Mouse (Mus musculus) midbrain, embryonic 16.5 days (tissue): ENCODE data around the gene 1110032F04Rik. TPM values are rescaled to one million over a fixed set of nuclear protein-coding genes. Genes with fewer than 3 reads are reported as not detected.
A peak's percentile ranks its signal among the peaks of the same experiment; 100 is the strongest.

ENCODE experiments used
- ATAC-seq: fragments of 200-750 bp; cut with Nextera tagmentation; 2 replicates; pipeline ENCODE4 v1.8.0; 2017; ENCODE audit warnings: moderate TSS enrichment
- H3K27ac ChIP-seq: fragments of 300-500 bp; sonication (generic); 2 replicates; pipeline ENCODE4 v1.5.1; 2014; ENCODE audit warnings: mild to moderate bottlenecking, low read length, mixed read lengths
- H3K27me3 ChIP-seq: fragments of 300-500 bp; sonication (generic); 2 replicates; pipeline ENCODE4 v1.6.1; 2014; ENCODE audit warnings: low read depth, low read length, mixed read lengths; ENCODE audit not compliant: control insufficient read depth, insufficient read depth
- H3K36me3 ChIP-seq: fragments of 300-500 bp; sonication (generic); 2 replicates; pipeline ENCODE4 v1.6.1; 2014; ENCODE audit warnings: mild to moderate bottlenecking, low read length, moderate library complexity, mixed read lengths; ENCODE audit not compliant: control insufficient read depth, insufficient read depth
- H3K4me1 ChIP-seq: fragments of 300-500 bp; sonication (generic); 2 replicates; pipeline ENCODE4 v1.6.1; 2014; ENCODE audit warnings: mild to moderate bottlenecking, low read length, mixed read lengths; ENCODE audit not compliant: control insufficient read depth, insufficient read depth
- H3K4me2 ChIP-seq: fragments of 300-500 bp; sonication (generic); 2 replicates; pipeline ENCODE4 v1.6.1; 2014; ENCODE audit warnings: mild to moderate bottlenecking, low read length, mixed read lengths
- H3K4me3 ChIP-seq: fragments of 300-500 bp; sonication (generic); 2 replicates; pipeline ENCODE4 v1.5.1; 2014; ENCODE audit warnings: low read depth, mild to moderate bottlenecking, low read length, moderate library complexity, mixed read lengths
- H3K9ac ChIP-seq: fragments of 300-500 bp; sonication (generic); 2 replicates; pipeline ENCODE4 v1.6.1; 2014; ENCODE audit warnings: low read depth, low read length, mixed read lengths
- H3K9me3 ChIP-seq: fragments of 300-500 bp; sonication (generic); replicated peaks from 2 replicates; pipeline ENCODE4 v1.6.1; 2014; ENCODE audit warnings: mild to moderate bottlenecking, low read length, mixed read lengths; ENCODE audit not compliant: control insufficient read depth, poor library complexity, severe bottlenecking
- WGBS: fragments of 180-500 bp; shearing (Covaris S2); extraction: QIAGEN DNeasy Blood & Tissue Kit; methylation state at CpG from one replicate; pipeline ENCODE4 v1.1.7; 2014; 5-methylcytosine and 5-hydroxymethylcytosine counted together
- polyA plus RNA-seq: library from polyadenylated mRNA; unstranded; fragments of >200 nt; fragmentation: Nextera tagmentation; extraction: Ambion mirVana; gene quantifications from 2 replicates; pipeline ENCODE4 v1.2.1, GENCODE M21; 2015

1110032F04Rik gene
- polyA plus RNA-seq = 3.4 and 3.8 TPM in 2 replicates

GRCm38 (mm10) chr3:68869211-68869690 is at the start of gene 1110032F04Rik:
Gene 1110032F04Rik, plus strand, starts transcription at chr3:68869586.
- Histone ChIP-seq H3K27ac (peak within 1 kb of the TSS; percentile 64), H3K27me3 (no peaks in the 10 kb centered on the region), H3K4me1 (peaks cover 5% of the 10 kb centered on the region), H3K4me2 (peak within 1 kb of the TSS; percentile 96), H3K4me3 (peak within 1 kb of the TSS; percentile 77), H3K36me3 (no peaks in the 10 kb centered on the region), H3K9me3 (no peaks in the 10 kb centered on the region), H3K9ac (peak within 1 kb of the TSS; percentile 88)
- under 1% methylated on average over 61 of the region's 62 CpGs for WGBS
- peak; percentile 86 for ATAC-seq

GRCm38 (mm10) chr3:68821406-68821805 is 48.0 kb upstream of the 1110032F04Rik start:
- no peak for ATAC-seq

DNA sequence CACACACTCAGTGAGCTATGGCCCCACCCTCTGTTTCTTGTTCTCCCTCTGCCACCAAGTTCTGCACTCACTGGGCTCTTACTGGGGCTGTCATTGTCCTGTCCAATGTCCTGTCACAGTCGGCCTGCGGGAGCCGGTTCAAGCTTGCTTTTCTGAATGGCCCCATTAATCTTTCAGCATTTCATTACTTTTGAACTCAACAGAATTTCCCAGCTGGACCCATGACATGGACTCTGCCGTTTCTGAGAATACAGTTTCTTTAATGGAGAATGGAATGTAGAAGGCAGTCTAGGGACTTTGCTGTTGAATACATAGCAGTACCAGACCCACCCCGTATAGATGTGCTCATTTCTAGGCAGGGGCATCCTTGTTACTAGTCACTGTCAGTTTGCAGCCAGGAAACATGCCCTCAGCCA is 47.5 kb upstream of the 1110032F04Rik start:
- Histone ChIP-seq H3K4me1 (peaks cover 6% of the 10 kb centered on the region; the same call in 1 of the 2 replicates), H3K36me3 (no peaks in the 10 kb centered on the region), H3K4me3 (no peak overlapping the region), H3K9ac (no peak overlapping the region), H3K4me2 (no peak overlapping the region), H3K27me3 (no peaks in the 10 kb centered on the region), H3K27ac (no peak overlapping the region), H3K9me3 (no peaks in the 10 kb centered on the region)
- peak; percentile 79 for ATAC-seq
- WGBS = 19% methylated on average over 5 of the region's 5 CpGs

More at GRCm38 (mm10) chr3:68821406-68821805, 48.0 kb upstream of the 1110032F04Rik start:
- WGBS = 72% methylated on average over 4 of the region's 4 CpGs
- no peak overlapping the region for H3K4me3 ChIP-seq
- H3K27me3 ChIP-seq = no peaks in the 10 kb centered on the region
- no peak overlapping the region for H3K4me2 ChIP-seq
- H3K9me3 ChIP-seq = no peaks in the 10 kb centered on the region
- peaks cover 6% of the 10 kb centered on the region; the same call in 1 of the 2 replicates for H3K4me1 ChIP-seq
- H3K27ac ChIP-seq = no peak overlapping the region
- no peak overlapping the region for H3K9ac ChIP-seq
- H3K36me3 ChIP-seq = no peaks in the 10 kb centered on the region

- peak; percentile 86 for ATAC-seq
- 54% methylated on average over 15 of the region's 15 CpGs for WGBS
- Histone ChIP-seq H3K4me2 (no peak overlapping the region), H3K9ac (no peak overlapping the region), H3K27ac (peak overlapping the region; percentile 62; the same call in 1 of the 2 replicates), H3K36me3 (no peaks in the 10 kb centered on the region), H3K9me3 (no peaks in the 10 kb centered on the region), H3K4me3 (no peak overlapping the region), H3K4me1 (peaks cover 6% of the 10 kb centered on the region; the same call in 1 of the 2 replicates), H3K27me3 (no peaks in the 10 kb centered on the region)
Observed at GRCm38 (mm10) chr3:68823876-68824764, 45.3 kb upstream of the 1110032F04Rik start.

GRCm38 (mm10) chr3:68824765-68825090 is 44.7 kb upstream of the 1110032F04Rik start:
- H3K9me3 ChIP-seq = no peaks in the 10 kb centered on the region
- WGBS = 47% methylated on average over 2 of the region's 2 CpGs
- H3K4me3 ChIP-seq = no peak overlapping the region
- H3K27me3 ChIP-seq = no peaks in the 10 kb centered on the region
- peak; percentile 34 for ATAC-seq
- peaks cover 6% of the 10 kb centered on the region; the same call in 1 of the 2 replicates for H3K4me1 ChIP-seq
- peak overlapping the region; percentile 62 for H3K27ac ChIP-seq
- no peak overlapping the region for H3K9ac ChIP-seq
- no peak overlapping the region for H3K4me2 ChIP-seq
- H3K36me3 ChIP-seq = no peaks in the 10 kb centered on the region

DNA sequence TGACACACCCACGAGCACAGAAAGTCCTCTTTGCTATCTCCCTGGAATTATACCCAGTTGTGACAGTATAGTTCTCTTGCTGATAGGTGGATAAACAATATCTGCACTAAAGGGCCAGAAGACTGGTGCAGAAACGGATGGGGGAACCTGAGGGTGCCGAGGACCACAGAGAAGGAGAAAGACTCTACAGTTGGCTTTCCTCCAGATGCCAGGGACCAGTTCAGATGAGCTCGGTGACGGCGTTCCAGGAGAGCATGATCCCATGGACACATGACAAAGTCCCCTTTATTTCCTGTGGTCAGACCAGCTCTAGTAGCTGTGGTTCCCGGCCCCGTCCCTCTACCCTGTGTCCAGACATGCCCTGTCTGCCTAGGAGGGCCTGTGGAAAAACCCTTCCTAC is 44.2 kb upstream of the 1110032F04Rik start:
- ATAC-seq = peak; percentile 41; the same call in 1 of the 2 replicates
- 71% methylated on average over 8 of the region's 8 CpGs for WGBS
- Histone ChIP-seq H3K4me1 (peaks cover 6% of the 10 kb centered on the region; the same call in 1 of the 2 replicates), H3K4me3 (no peak overlapping the region), H3K27me3 (no peaks in the 10 kb centered on the region), H3K27ac (peak overlapping the region; percentile 62), H3K36me3 (no peaks in the 10 kb centered on the region), H3K4me2 (no peak overlapping the region), H3K9ac (no peak overlapping the region), H3K9me3 (no peaks in the 10 kb centered on the region)

DNA sequence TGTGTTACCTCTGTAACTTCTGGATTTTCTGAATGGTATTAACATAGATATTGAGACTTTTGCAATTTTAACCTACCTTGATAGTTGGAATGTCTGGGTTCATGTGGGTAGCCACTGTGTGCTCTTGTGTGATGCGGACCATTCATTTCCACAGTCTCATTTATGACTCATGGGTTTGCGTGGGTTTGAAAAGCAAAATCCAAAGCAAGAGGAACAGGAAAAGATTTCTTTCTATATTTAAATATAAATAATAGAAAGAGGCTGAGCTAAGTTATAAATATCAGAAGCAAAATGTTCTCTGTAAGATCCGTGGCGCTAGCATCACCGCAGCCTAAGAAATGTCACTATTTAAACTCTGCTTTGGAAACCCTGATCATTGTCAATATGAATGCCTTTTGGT is 41.7 kb upstream of the 1110032F04Rik start:
- Histone ChIP-seq H3K9me3 (no peaks in the 10 kb centered on the region), H3K4me3 (no peak overlapping the region), H3K36me3 (no peaks in the 10 kb centered on the region), H3K4me1 (0 out of 2 replicates have a peak, but pooled peaks cover 3% of the 10 kb centered on the region), H3K27ac (no peak overlapping the region), H3K9ac (no peak overlapping the region), H3K27me3 (no peaks in the 10 kb centered on the region), H3K4me2 (no peak overlapping the region)
- 92% methylated on average over 5 of the region's 5 CpGs for WGBS
- no peak for ATAC-seq

GRCm38 (mm10) chr3:68829944-68830343 is 39.4 kb upstream of the 1110032F04Rik start:
- WGBS = 89% methylated on average over 3 of the region's 3 CpGs
- no peaks in the 10 kb centered on the region for H3K36me3 ChIP-seq
- no peak overlapping the region for H3K27ac ChIP-seq
- H3K27me3 ChIP-seq = no peaks in the 10 kb centered on the region
- H3K9me3 ChIP-seq = no peaks in the 10 kb centered on the region
- no peaks in the 10 kb centered on the region for H3K4me1 ChIP-seq
- no peak overlapping the region for H3K9ac ChIP-seq
- H3K4me2 ChIP-seq = no peak overlapping the region
- no peak for ATAC-seq
- H3K4me3 ChIP-seq = no peak overlapping the region
